Mouse (Mus musculus) left cerebral cortex, adult 2 months (tissue): ENCODE results near the gene Itpr3. TPM values are rescaled to one million over a fixed set of nuclear protein-coding genes. Genes with fewer than 3 reads are reported as not detected.

ENCODE experiments used
- DNase-seq, 2 experiments: peaks; one replicate each; pipeline ENCODE4 v3.0.0; 2021 to 2022; ENCODE audit warnings: low spot score in 2 of 2, mixed read lengths in 1 of 2; ENCODE audit errors: extremely low spot score in 1 of 2
- H3K27ac ChIP-seq: fragments of 200-600 bp; 2 replicates; pipeline ENCODE4 v1.8.1; 2022
- H3K4me3 ChIP-seq: fragments of 200-600 bp; 2 replicates; pipeline ENCODE4 v1.8.1; 2022
- CTCF ChIP-seq: fragments of 200-600 bp; IDR thresholded peaks from 2 replicates; pipeline ENCODE4 v1.8.1; 2022; ENCODE audit warnings: antibody characterized with exemption, mild to moderate bottlenecking, moderate library complexity
- intact Hi-C: fragments of 180-260 bp; cut with DNase I; formaldehyde crosslinking; loops from one replicate; pipeline ENCODE4 v1.15.1; 2025
- total RNA-seq, 2 experiments: library from RNA; stranded (reverse); gene quantifications; 2 replicates each; pipeline ENCODE4 v1.2.3; 2021

The Itpr3 gene
- total RNA-seq, 2 experiments from 2014 or later, result 2.2 to 3.3 TPM

- Histone ChIP-seq H3K27ac (no peak overlapping the region), H3K4me3 (no peak overlapping the region)
- TF ChIP-seq CTCF, result no peak
- DNase-seq, result no peak
- intact Hi-C loops, result loop anchor here (5.0 kb wide), 2 partner anchors 93 to 177 kb away; partner anchors contain the start of genes Lemd2 and Phf1
Observed at GRCm38 (mm10) chr17:27025326-27025902, 31.7 kb upstream of the Itpr3 start.

DNA sequence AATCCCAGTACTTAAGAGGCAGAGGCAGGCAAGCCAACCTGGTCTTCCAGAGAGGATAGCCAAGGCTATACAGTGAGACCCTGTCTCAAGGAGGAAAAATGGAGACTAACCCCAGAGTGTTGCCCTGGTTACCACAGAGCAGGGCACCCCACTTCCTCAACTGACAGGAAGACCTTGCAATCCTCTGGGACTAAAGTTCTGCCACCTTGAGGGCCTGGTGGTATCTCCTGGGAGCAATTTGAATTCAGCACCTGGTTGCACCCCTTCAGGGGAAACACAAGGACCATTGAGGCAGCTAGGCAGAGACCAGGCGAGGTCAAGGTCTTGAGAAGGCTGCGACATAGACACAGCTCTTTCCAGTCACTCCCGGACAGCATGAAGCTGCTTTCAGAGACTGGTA is 31.2 kb upstream of the Itpr3 start:
- intact Hi-C loops, result loop anchor here (5.0 kb wide), 2 partner anchors 94 to 176 kb away; partner anchors contain the start of genes Lemd2 and Phf1
- TF ChIP-seq CTCF, result no peak
- H3K27ac ChIP-seq, result no peak overlapping the region
- H3K4me3 ChIP-seq, result no peak overlapping the region
- DNase-seq, result no peak

DNA sequence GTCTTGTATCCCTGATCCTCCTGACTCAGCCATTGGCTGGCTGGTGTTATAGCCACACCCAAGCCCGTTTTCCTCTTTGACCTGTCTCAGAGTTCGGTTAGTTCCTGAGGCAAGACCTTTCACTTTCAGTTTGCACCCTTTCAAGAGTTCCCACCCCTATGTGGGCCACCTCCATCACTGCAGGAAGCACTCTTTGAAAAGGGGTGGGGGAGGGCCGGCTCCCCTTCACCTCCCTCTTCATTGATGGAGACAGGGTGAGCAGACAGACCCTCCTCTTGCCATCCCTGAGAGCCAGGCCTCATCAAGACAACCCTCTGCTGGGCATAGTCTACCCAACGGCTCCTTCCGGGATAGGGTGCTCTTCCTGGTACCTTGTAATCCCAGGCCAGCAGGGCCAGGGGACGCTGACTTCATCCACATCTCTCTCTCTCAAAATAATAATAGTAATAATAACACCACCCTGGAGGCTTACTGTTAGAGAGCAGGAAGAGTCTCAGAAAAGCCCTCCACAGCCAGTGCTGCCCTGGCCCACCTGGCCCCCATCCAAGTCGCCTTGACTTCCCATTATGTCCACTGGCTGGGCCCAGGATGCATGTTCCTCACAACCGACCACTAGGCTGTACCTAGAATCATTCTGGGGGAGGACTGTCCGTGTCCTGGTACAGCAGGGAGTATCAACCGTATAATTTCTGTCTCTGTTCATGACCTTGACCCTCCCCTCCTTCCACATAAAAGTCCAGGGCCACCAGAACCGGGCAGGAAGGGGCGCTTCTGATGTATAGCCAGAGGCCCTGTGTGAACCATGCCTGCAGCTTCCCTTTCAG is 29.4 kb upstream of the Itpr3 start:
- intact Hi-C loops, result loop anchor here (2.0 to 5.0 kb wide), 3 partner anchors 95 to 175 kb away; partner anchors contain the start of genes Kifc5b, Lemd2 and Phf1

GRCm38 (mm10) chr17:27028284-27028795 is 28.8 kb upstream of the Itpr3 start:
- Histone ChIP-seq H3K4me3 (peak overlapping the region; percentile 77), H3K27ac (peak overlapping the region; percentile 94)
- peak; percentile 98 for TF ChIP-seq CTCF
- intact Hi-C loops, result loop anchor here (2.0 to 5.0 kb wide), 3 partner anchors 96 to 174 kb away; partner anchors contain the start of genes Kifc5b, Lemd2 and Phf1
- peak; percentile 88 to 93 for DNase-seq

More for the DNA sequence above, 29.4 kb upstream of the Itpr3 start:
- Histone ChIP-seq H3K27ac (peak overlapping the region; percentile 94), H3K4me3 (peak overlapping the region; percentile 77)
- no peak for DNase-seq
- no peak; the same call in 1 of the 2 replicates for TF ChIP-seq CTCF

GRCm38 (mm10) chr17:27028909-27029308 is 28.2 kb upstream of the Itpr3 start, which contains the start of gene Bak1:
Gene Bak1 (minus strand): TSS chr17:27029009.
- Histone ChIP-seq H3K4me3 (peak within 1 kb of the TSS; percentile 77), H3K27ac (peak within 1 kb of the TSS; percentile 94)
- TF ChIP-seq CTCF, result no peak
- DNase-seq, result no peak
- intact Hi-C loops, result loop anchor here (2.0 to 5.0 kb wide), 3 partner anchors 97 to 173 kb away; partner anchors contain the start of genes Kifc5b, Lemd2 and Phf1

- Histone ChIP-seq H3K4me3 (no peak overlapping the region), H3K27ac (peak overlapping the region; percentile 32; the same call in 1 of the 2 replicates)
- intact Hi-C loops, result loop anchor here (2.0 to 5.0 kb wide), 3 partner anchors 97 to 173 kb away; partner anchors contain the start of genes Kifc5b, Lemd2 and Phf1
- TF ChIP-seq CTCF, result no peak
- DNase-seq, result no peak
Observed at GRCm38 (mm10) chr17:27029431-27029830, 27.7 kb upstream of the Itpr3 start.

- DNase-seq, result no peak
- TF ChIP-seq CTCF, result no peak
- no peak overlapping the region for H3K27ac ChIP-seq
- intact Hi-C loops, result no loop called here
- no peak overlapping the region for H3K4me3 ChIP-seq
Observed at GRCm38 (mm10) chr17:27030896-27031295, 26.2 kb upstream of the Itpr3 start.

DNA sequence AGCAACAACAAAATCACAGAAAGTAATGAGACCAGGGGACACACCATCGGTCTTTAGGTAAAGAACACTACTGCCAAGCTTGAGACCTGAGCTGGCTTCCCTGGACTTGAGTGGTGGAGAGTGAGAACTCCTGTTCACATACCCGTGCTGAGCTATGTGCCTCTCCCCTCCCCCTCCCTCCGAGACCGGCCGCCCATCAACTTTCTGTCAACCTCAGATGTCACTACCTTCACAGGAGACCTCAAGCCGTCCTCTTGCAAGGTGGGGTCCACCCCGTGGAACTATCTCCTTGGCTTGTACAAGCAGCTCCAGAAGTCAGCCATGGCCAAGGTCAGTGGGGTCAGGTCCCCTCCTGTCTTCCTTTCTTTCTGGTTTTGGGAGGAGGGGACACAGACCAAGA is 24.8 kb upstream of the Itpr3 start:
- no peak for DNase-seq
- intact Hi-C loops, result loop anchor here (2.0 kb wide), 3 partner anchors 62 to 488 kb away; partner anchors contain the start of gene Grm4
- Histone ChIP-seq H3K27ac (no peak overlapping the region), H3K4me3 (no peak overlapping the region)
- no peak for TF ChIP-seq CTCF

DNA sequence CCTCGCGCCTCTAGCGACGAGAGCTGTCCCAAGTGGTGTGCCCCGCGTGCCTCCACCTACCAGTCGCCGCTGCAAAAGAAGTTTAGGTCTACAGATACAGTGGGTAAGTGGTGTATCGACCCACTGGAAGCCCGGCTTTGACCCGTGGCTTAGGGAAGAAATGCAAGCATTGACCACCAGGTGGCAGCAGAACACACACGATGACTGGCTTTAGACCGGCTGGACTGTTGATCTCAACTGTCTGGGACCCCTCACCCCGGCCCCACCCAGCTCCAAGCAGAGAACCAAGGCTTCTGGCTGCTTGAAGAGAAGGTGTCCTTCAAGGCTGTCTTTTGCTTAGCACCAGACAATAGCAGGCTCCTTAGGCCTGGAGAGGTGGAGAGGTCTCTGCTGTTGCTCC is 24.2 kb upstream of the Itpr3 start:
- intact Hi-C loops, result loop anchor here (2.0 kb wide), 3 partner anchors 62 to 488 kb away; partner anchors contain the start of gene Grm4
- TF ChIP-seq CTCF, result peak; percentile 92
- no peak overlapping the region for H3K27ac ChIP-seq
- no peak overlapping the region for H3K4me3 ChIP-seq
- DNase-seq, result peak; percentile 60 to 78

GRCm38 (mm10) chr17:27036465-27036864 is 20.6 kb upstream of the Itpr3 start:
- DNase-seq, result no peak
- Histone ChIP-seq H3K27ac (no peak overlapping the region), H3K4me3 (no peak overlapping the region)
- intact Hi-C loops, result no loop called here
- TF ChIP-seq CTCF, result no peak

DNA sequence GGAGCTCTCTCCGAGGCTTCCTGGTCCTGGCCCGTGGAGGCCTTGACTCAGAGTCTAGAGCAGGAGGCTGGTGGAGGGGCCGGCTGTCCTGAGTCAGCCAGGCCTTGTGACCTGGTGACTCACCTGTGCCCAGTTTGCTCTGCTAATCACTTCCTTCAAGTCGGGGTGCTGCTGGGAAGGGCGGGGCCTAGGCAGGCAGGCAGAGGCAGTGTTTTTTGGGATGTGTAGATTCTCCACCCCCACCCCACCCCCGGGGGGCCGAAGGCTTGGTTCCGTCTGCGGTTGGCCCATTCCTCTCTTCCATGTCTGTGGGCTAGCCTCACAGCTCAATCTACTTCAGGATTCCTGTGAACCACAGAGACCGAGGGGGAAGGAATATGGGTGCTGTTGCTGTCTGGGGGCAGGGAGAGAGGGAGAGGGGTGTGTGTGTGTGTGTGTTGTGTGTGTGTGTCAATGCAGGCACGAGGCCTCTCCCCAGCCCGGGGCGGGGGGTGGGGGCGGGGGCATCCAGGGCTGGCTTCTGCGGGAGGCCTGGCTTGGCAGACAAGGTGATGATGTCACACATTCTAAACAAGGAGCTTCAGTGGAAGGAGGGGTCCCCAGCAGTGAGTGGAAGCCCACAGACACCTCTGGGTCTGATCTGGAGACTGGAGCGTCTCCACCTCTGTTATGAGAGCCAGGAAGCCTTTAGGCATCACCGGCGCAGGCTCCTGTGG is 18.6 kb upstream of the Itpr3 start:
- TF ChIP-seq CTCF, result no peak
- DNase-seq, result no peak
- Histone ChIP-seq H3K27ac (no peak overlapping the region), H3K4me3 (no peak overlapping the region)
- intact Hi-C loops, result no loop called here
